Mouse (Mus musculus) ES-Bruce4 (cell line): ENCODE data around the gene Klk1b8. TPM values are rescaled to one million over a fixed set of nuclear protein-coding genes. Genes with fewer than 3 reads are reported as not detected.

Experiments used
- H3K27ac ChIP-seq: 2 replicates; pipeline ENCODE4 v1.5.1; 2012; ENCODE audit warnings: low read length, inconsistent platforms; ENCODE audit not compliant: insufficient read depth
- H3K27me3 ChIP-seq: 2 replicates; pipeline ENCODE4 v1.6.1; 2012; ENCODE audit warnings: mild to moderate bottlenecking, low read length, inconsistent platforms; ENCODE audit not compliant: control insufficient read depth, poor library complexity, insufficient read depth, severe bottlenecking
- H3K36me3 ChIP-seq: 2 replicates; pipeline ENCODE4 v1.6.1; 2012; ENCODE audit warnings: inconsistent platforms, mild to moderate bottlenecking, low read length, moderate library complexity; ENCODE audit not compliant: control insufficient read depth, poor library complexity, insufficient read depth, severe bottlenecking
- H3K4me1 ChIP-seq: one replicate; pipeline ENCODE4 v1.8.1; 2011; ENCODE audit warnings: low read length; ENCODE audit not compliant: control insufficient read depth, insufficient read depth
- H3K4me3 ChIP-seq: 2 replicates; pipeline ENCODE4 v1.5.1; 2011; ENCODE audit warnings: low read depth, mild to moderate bottlenecking, low read length
- H3K9ac ChIP-seq: 2 replicates; pipeline ENCODE4 v1.6.1; 2012; ENCODE audit warnings: low read depth, mild to moderate bottlenecking, inconsistent platforms; ENCODE audit not compliant: poor library complexity, severe bottlenecking
- H3K9me3 ChIP-seq: replicated peaks from 2 replicates; pipeline ENCODE4 v1.6.1; 2012; ENCODE audit warnings: mild to moderate bottlenecking, low read length, inconsistent platforms; ENCODE audit not compliant: control insufficient read depth, poor library complexity, insufficient read depth, severe bottlenecking
- CTCF ChIP-seq: IDR thresholded peaks from one replicate; pipeline ENCODE4 v1.8.1; 2011; ENCODE audit warnings: low read depth, low read length
- EP300 ChIP-seq: IDR thresholded peaks from 2 replicates; pipeline ENCODE4 v1.6.1; 2011; ENCODE audit warnings: low read depth, low read length; ENCODE audit not compliant: insufficient read depth
- POLR2A ChIP-seq: IDR thresholded peaks from one replicate; pipeline ENCODE4 v1.8.1; 2011; ENCODE audit warnings: low read length; ENCODE audit not compliant: insufficient read depth
- polyA plus RNA-seq: library from polyadenylated mRNA; stranded (reverse); fragments of >200 nt; gene quantifications from 2 replicates; pipeline ENCODE4 v1.2.4, GENCODE M21; 2011; ENCODE audit warnings: low read depth; ENCODE audit not compliant: missing spikeins, insufficient read depth, insufficient read length

The Klk1b8 gene
- not detected in 2 replicates for polyA plus RNA-seq

DNA sequence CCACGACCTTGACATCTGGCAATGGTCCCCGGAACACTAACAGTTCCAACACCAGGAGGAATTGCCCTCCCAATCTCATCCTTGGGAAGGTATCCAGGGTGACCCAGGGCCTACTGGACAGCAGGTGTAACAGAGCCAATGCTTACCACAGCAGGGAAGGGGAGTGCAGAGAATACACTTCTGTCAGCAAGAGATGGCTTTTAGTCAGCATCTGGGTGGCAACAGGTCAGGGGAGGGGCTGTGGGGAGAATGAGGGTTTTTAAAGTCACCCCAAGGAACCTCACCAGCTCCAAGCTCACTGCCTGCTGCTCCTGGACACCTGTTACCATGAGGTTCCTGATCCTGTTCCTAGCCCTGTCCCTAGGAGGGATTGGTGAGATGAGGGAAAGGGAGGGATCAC lies at the start of gene Klk1b8:
TSS of gene Klk1b8 (plus strand) at position 301 of the 400 bp plus-strand sequence.
- no peaks in the 10 kb centered on the region for H3K27me3 ChIP-seq

DNA sequence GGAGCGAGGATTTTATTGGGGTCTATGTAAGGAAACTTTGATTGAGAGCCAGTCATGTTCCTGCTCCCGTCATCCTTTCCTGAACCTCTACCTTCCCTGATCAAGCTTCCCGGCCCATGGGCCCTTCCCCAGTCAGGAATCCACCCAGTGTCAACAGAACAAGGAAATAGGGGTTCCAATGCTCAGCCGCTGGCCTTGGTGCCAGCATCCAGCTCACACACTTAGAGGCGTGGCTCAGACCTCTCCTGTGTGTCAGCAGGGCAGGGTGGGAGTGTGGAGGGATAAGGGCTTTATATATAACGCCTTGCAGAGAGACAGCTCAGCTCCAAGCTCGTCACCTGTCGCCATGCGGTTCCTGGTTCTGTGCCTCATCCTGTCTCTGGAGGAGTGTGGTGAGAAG lies 35.6 kb upstream of the Klk1b8 start:
- TF ChIP-seq EP300, result no peak
- TF ChIP-seq CTCF, result no peak
- no peak for TF ChIP-seq POLR2A
- Histone ChIP-seq H3K27ac (no peak overlapping the region), H3K9me3 (no peaks in the 10 kb centered on the region), H3K4me3 (no peak overlapping the region), H3K4me1 (no peaks in the 10 kb centered on the region), H3K36me3 (no peaks in the 10 kb centered on the region), H3K27me3 (no peaks in the 10 kb centered on the region), H3K9ac (no peak overlapping the region)

More for the DNA sequence above, at the start of gene Klk1b8:
- no peaks in the 10 kb centered on the region for H3K9me3 ChIP-seq
- H3K9ac ChIP-seq, result no peak within 1 kb of the TSS
- H3K36me3 ChIP-seq, result no peaks in the 10 kb centered on the region
- H3K4me3 ChIP-seq, result no peak within 1 kb of the TSS
- no peaks in the 10 kb centered on the region for H3K4me1 ChIP-seq
- H3K27ac ChIP-seq, result no peak within 1 kb of the TSS
- no peak for TF ChIP-seq CTCF
- no peak for TF ChIP-seq EP300
- TF ChIP-seq POLR2A, result no peak

DNA sequence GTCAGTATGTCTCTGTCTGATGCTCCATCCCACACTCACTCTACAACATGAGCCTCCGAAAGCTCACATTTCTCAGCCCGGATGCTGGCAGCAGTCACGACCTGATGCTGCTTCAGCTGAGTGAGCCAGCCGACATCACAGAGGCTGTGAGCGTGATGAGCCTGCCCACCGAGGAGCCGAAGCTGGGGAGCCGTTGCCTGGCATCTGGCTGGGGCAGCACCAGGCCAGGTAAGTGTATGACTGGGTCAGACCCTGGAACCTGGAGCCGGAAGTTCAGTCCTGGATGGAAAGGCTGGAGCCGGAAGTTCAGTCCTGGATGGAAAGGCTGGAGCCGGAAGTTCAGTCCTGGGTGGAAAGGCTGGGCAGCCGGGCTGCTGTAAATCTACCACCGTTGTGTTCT lies 32.0 kb upstream of the Klk1b8 start:
- Histone ChIP-seq H3K27me3 (no peaks in the 10 kb centered on the region), H3K4me1 (peaks cover 2% of the 10 kb centered on the region), H3K4me3 (no peak overlapping the region), H3K9ac (no peak overlapping the region), H3K36me3 (no peaks in the 10 kb centered on the region), H3K27ac (no peak overlapping the region), H3K9me3 (no peaks in the 10 kb centered on the region)
- TF ChIP-seq POLR2A (no peak), CTCF (no peak), EP300 (no peak)

DNA sequence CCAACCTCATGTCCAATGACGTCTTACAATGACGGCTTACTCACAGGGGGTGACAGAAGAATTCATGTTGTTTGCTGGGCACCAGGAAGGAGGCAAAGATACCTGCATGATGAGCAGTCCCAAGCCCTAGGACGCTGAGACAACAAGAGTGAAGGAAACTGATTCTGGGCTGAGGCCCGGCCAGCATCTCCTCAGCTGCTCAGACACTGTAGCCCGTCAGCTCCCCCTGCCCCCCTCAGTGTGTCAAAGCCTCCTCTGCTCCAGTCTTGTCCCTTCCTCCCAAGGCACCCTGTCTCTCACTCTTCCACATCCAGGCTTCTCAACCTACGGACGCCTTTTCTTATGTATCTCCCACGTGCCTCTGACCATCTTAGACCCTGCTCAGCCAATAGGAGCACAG lies 31.6 kb upstream of the Klk1b8 start:
- Histone ChIP-seq H3K9ac (no peak overlapping the region), H3K9me3 (no peaks in the 10 kb centered on the region), H3K4me1 (peaks cover 2% of the 10 kb centered on the region), H3K27ac (no peak overlapping the region), H3K36me3 (no peaks in the 10 kb centered on the region), H3K27me3 (no peaks in the 10 kb centered on the region), H3K4me3 (no peak overlapping the region)
- TF ChIP-seq CTCF (no peak), POLR2A (no peak), EP300 (no peak)

DNA sequence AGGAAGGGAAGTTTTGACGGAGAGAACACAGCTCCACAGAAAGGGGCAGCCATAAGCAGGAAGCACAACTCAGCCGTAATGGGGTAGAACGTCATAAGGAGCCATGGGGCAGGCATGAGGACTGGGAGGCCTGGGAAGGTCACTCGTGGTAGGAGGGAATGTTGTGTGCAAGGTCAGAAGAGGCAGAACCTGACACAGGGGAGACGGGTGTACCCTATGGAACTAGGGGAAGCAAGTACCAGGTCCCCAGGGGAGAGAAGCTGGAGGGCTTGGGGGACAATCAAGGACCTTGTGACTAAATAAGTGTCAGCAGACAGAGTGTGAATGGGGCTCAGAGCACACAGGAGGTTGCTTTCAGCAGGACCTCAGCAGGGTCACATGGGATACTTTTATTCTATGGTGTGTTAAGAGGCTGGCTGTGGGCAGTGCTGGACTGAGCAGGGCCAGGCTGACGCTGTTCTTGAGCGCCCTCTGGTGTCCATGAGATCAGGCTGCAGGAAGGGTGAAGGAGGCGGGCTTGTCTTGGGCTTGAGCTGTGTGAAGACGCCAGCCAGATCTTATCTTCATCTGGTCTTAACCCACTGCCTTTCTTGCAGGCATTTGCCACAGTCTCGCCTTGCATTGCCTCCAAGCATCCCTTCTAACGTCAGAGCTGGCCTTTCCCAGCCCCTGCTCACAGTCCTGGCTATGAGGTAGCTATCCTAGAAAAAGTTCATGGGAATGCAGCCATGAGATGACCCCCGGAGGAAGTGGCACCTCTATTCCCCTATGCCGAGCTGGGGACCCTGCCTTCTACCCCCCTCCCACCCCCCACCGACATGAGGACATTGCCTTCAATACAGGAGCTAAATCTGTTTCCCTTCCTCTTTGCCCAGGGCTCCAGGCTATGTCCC lies 30.7 kb upstream of the Klk1b8 start:
- TF ChIP-seq CTCF (peak; percentile 99), POLR2A (no peak), EP300 (no peak)
- Histone ChIP-seq H3K9ac (no peak overlapping the region), H3K27me3 (no peaks in the 10 kb centered on the region), H3K4me1 (peaks cover 2% of the 10 kb centered on the region), H3K4me3 (no peak overlapping the region), H3K36me3 (no peaks in the 10 kb centered on the region), H3K27ac (no peak overlapping the region), H3K9me3 (no peaks in the 10 kb centered on the region)

DNA sequence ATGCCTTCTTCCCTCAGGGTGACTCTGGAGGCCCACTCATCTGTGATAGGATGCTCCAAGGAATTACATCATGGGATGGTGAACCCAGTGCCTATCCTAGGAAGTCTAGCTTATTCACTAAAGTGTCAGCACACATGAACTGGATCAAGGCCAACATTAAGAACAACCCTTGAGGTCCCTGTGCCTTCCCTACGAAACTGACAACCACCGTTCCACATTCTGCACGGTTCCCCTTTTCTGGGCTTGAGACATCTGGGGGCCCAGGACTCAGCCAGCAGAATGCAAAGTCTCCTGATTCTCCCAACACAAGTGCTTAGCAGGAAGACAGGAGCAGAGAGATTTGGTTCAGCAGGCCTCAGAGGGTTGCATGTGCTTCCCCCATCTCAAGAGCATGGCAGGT lies 29.9 kb upstream of the Klk1b8 start:
- Histone ChIP-seq H3K4me3 (no peak overlapping the region), H3K27ac (no peak overlapping the region), H3K4me1 (peaks cover 2% of the 10 kb centered on the region), H3K36me3 (no peaks in the 10 kb centered on the region), H3K27me3 (no peaks in the 10 kb centered on the region), H3K9me3 (no peaks in the 10 kb centered on the region), H3K9ac (no peak overlapping the region)
- TF ChIP-seq POLR2A (no peak), CTCF (no peak)
